Mouse (Mus musculus): Measurements from ENCODE around the gene Ddx3x. TPM values are rescaled to one million over a fixed set of nuclear protein-coding genes. Genes with fewer than 3 reads are reported as not detected.

Gene Ddx3x
- 100 to 1,000 TPM; 424 to 483 TPM for total RNA-seq (2023)

DNA sequence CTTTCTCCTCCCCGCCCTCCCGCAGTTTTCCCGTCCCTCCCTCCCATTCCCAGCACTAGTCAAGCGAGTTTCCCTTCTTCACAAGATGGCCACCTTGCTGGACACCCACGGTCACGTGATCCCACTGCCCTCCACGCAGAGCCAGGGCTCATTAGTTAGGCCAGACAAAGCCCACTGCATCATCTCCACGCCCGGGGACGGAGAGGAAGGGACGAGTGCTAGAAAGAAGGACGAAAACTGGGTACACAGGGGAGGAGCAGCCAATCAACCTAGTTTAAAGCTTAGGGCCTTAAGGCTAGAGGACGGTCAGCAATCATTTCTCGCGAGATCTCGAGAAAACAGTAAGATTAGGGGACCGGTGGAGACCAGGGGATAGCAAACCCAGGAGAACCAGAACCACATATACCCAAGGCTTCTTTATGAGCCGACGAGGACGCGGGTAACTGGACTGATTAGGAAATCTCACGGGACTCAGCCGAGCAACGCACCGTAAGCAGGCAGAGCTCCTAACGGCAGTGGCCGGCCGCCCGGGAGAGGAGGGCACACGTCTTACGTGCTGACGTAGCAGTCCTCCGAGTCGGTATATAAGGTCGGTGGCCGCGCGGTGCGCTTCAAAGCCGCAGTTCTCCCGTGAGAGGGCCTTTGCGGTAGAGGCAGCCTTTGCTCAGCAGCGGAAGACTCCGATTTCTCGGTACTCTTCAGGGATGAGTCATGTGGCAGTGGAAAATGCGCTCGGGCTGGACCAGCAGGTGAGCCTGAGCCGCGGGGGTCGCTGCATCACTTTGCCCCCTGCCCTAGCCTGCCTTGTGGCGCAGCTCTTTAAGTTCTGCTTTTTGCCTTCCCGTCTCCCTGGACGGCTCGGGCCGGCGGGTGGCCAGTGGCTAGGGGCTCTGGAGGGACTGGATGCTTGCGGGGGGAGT is at the start of gene Ddx3x:
Gene Ddx3x, plus strand, starts transcription at position 562 of the 920 bp plus-strand sequence.

Other genes starting within 250 kb of the Ddx3x start
- gene Usp9x, start 209.5 kb upstream of the Ddx3x start, total RNA-seq (2023) = 10 to 100 TPM; 79.1 to 86.0 TPM
- under 1 TPM; 0.07 TPM for gene Nyx, start 185.1 kb downstream of the Ddx3x start, total RNA-seq (2023)

All from neutrophil, adult 59 days (primary cell).